Mouse (Mus musculus) kidney, adult 2 months (tissue): ENCODE results near the gene Ptgis. TPM values are rescaled to one million over a fixed set of nuclear protein-coding genes. Genes with fewer than 3 reads are reported as not detected.
A peak's percentile ranks its signal among the peaks of the same experiment; 100 is the strongest.

Experiments used
- DNase-seq: peaks from one replicate; pipeline ENCODE4 v3.0.0; 2021
- H3K27ac ChIP-seq: fragments of 200-500 bp; 2 replicates; pipeline ENCODE4 v1.5.1; 2012; ENCODE audit warnings: low read depth, low read length, control low read depth, inconsistent platforms; ENCODE audit not compliant: insufficient read depth
- H3K27me3 ChIP-seq: fragments of 200-500 bp; replicated peaks from 2 replicates; pipeline ENCODE4 v1.6.1; 2012; ENCODE audit warnings: mild to moderate bottlenecking, moderate library complexity, low read length, inconsistent platforms; ENCODE audit not compliant: control insufficient read depth, insufficient read depth
- H3K36me3 ChIP-seq: fragments of 200-500 bp; 2 replicates; pipeline ENCODE4 v1.6.1; 2012; ENCODE audit warnings: mild to moderate bottlenecking, moderate library complexity, low read length, inconsistent platforms; ENCODE audit not compliant: control insufficient read depth, insufficient read depth
- H3K4me1 ChIP-seq: fragments of 200-500 bp; 2 replicates; pipeline ENCODE4 v1.6.1; 2011; ENCODE audit warnings: low read length; ENCODE audit not compliant: control insufficient read depth, insufficient read depth
- H3K4me3 ChIP-seq: fragments of 200-500 bp; 2 replicates; pipeline ENCODE4 v1.5.1; 2011; ENCODE audit warnings: mild to moderate bottlenecking, low read depth, low read length, control low read depth; ENCODE audit not compliant: insufficient read depth
- CTCF ChIP-seq: fragments of 200-500 bp; conservative IDR thresholded peaks from 2 replicates; pipeline ENCODE4 v1.5.1; 2011; ENCODE audit warnings: low read depth, mild to moderate bottlenecking, control low read depth, low read length, moderate library complexity, mixed read lengths; ENCODE audit not compliant: insufficient read depth, insufficient read length
- POLR2A ChIP-seq: fragments of 200-500 bp; IDR thresholded peaks from one replicate; pipeline ENCODE4 v1.6.1; 2011; ENCODE audit warnings: low read depth, low read length, control low read depth
- WGBS: fragments of 180-500 bp; shearing (Covaris S2); methylation state at CpG from one replicate; pipeline ENCODE4 v1.1.7; 2018; 5-methylcytosine and 5-hydroxymethylcytosine counted together
- polyA plus RNA-seq: library from polyadenylated mRNA; depleted of rRNA; stranded (reverse); fragments of >200 nt; gene quantifications from 2 replicates; pipeline ENCODE4 v1.2.3, GENCODE M21; 2012; rRNA removed

Ptgis gene
- 8.3 and 11.2 TPM in 2 replicates for polyA plus RNA-seq

- 9% methylated on average over 44 of the region's 45 CpGs for WGBS
- Histone ChIP-seq H3K27me3 (no peaks in the 10 kb centered on the region), H3K4me3 (peak within 1 kb of the TSS; percentile 27), H3K27ac (no peak within 1 kb of the TSS), H3K36me3 (no peaks in the 10 kb centered on the region), H3K4me1 (no peaks in the 10 kb centered on the region)
- TF ChIP-seq CTCF: no peak
- no peak for DNase-seq
These were observed at the start of gene Ptgis for GRCm38 (mm10) chr2:167240008-167240964. TSS of gene Ptgis (minus strand) at chr2:167240604.

DNA sequence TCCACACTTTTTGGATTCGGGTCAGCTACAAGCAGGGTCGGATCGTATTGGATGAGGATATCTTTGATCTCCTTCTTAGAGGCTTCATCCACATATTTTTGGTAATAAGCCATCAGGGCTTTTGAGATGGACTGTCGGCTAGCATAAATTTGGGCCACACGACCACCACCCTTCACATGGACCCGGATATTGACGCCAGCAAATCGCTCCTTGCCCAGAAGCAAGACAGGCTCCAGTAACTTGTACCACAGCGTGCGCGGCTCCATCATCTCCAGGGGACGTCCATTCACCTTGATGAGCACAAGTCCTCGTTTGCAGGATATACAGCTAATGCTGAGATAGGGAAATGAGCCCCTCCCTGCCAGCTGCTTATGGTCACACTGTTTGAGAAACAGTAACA, 41.1 kb upstream of the Ptgis start:
- H3K27me3 ChIP-seq: no peaks in the 10 kb centered on the region
- no peak overlapping the region for H3K27ac ChIP-seq
- H3K4me1 ChIP-seq: no peaks in the 10 kb centered on the region
- no peak overlapping the region for H3K4me3 ChIP-seq
- WGBS: 91% methylated on average over 13 of the region's 13 CpGs
- H3K36me3 ChIP-seq: no peaks in the 10 kb centered on the region
- no peak for TF ChIP-seq POLR2A
- no peak for TF ChIP-seq CTCF
- DNase-seq: no peak

DNA sequence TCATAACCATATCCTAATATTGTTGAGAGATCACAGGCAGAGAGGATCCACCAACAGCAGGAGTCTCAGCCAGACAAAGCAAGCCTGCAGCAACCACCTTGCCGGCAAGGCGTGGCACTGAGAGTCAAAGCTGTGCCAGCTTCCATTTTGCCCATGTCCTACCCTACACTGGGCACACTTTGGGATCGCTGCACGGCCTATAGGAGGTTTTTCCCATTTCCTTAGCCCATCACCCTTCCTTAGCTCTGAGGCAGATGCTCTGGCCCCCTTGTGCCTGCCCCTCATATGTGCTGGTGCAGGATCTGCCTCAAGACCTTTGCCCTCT, 40.5 kb upstream of the Ptgis start:
- no peaks in the 10 kb centered on the region for H3K27me3 ChIP-seq
- H3K36me3 ChIP-seq: no peaks in the 10 kb centered on the region
- H3K27ac ChIP-seq: no peak overlapping the region
- H3K4me1 ChIP-seq: no peaks in the 10 kb centered on the region
- TF ChIP-seq POLR2A: no peak
- no peak for TF ChIP-seq CTCF
- no peak overlapping the region for H3K4me3 ChIP-seq
- WGBS: 53% methylated on average over 4 of the region's 4 CpGs
- no peak for DNase-seq

- TF ChIP-seq POLR2A (no peak), CTCF (peak; percentile 98)
These were observed 39.9 kb upstream of the Ptgis start for GRCm38 (mm10) chr2:167280090-167280985.

GRCm38 (mm10) chr2:167278751-167279526, 38.5 kb upstream of the Ptgis start:
- Histone ChIP-seq H3K4me3 (no peak overlapping the region), H3K4me1 (no peaks in the 10 kb centered on the region), H3K27ac (no peak overlapping the region), H3K36me3 (no peaks in the 10 kb centered on the region), H3K27me3 (no peaks in the 10 kb centered on the region)
- peak; percentile 59 for DNase-seq
- WGBS: 53% methylated on average over 17 of the region's 17 CpGs
- TF ChIP-seq POLR2A: no peak
- TF ChIP-seq CTCF: peak; percentile 93

More at GRCm38 (mm10) chr2:167280090-167280985, 39.9 kb upstream of the Ptgis start:
- H3K4me1 ChIP-seq: no peaks in the 10 kb centered on the region
- no peak overlapping the region for H3K27ac ChIP-seq
- no peaks in the 10 kb centered on the region for H3K36me3 ChIP-seq
- H3K27me3 ChIP-seq: no peaks in the 10 kb centered on the region
- 40% methylated on average over 26 of the region's 26 CpGs for WGBS
- H3K4me3 ChIP-seq: no peak overlapping the region
- peak; percentile 78 for DNase-seq

- H3K36me3 ChIP-seq: no peaks in the 10 kb centered on the region
- no peak overlapping the region for H3K4me3 ChIP-seq
- no peak overlapping the region for H3K27ac ChIP-seq
- TF ChIP-seq POLR2A (no peak), CTCF (no peak)
- no peaks in the 10 kb centered on the region for H3K27me3 ChIP-seq
- H3K4me1 ChIP-seq: no peaks in the 10 kb centered on the region
- DNase-seq: no peak
- WGBS: 71% methylated on average over 7 of the region's 7 CpGs
These were observed 37.6 kb upstream of the Ptgis start for GRCm38 (mm10) chr2:167278011-167278410.
